Mouse (Mus musculus) urinary bladder, postnatal 14 days (tissue): ENCODE measurements at regions not wholly inside any gene's neighbourhood (a gene's known extent, or its start where the extent isn't known, plus 50 kb on each side); places are given as distances from the start of the nearest gene placed in this dataset.

Source experiments
- DNase-seq: peaks from one replicate; pipeline ENCODE4 v3.0.0; 2021; ENCODE audit warnings: low spot score

GRCm38 (mm10) chr3:147041201-147041600 is 189.0 kb downstream of the Ttll7 start:
- no peak for DNase-seq

GRCm38 (mm10) chr3:147042911-147043310 is 190.7 kb downstream of the Ttll7 start:
- no peak for DNase-seq

- peak; percentile 37 for DNase-seq
These were observed 194.5 kb downstream of the Ttll7 start for GRCm38 (mm10) chr3:147046634-147047033.

- no peak for DNase-seq
These were observed 202.1 kb downstream of the Ttll7 start for GRCm38 (mm10) chr3:147054157-147054838.

- no peak for DNase-seq
These were observed 205.7 kb downstream of the Ttll7 start for GRCm38 (mm10) chr3:147057874-147058273.

- DNase-seq, result no peak
These were observed 208.5 kb downstream of the Ttll7 start for GRCm38 (mm10) chr3:147060659-147061058.

GRCm38 (mm10) chr3:147062451-147062850 is 210.3 kb downstream of the Ttll7 start:
- peak; percentile 16 for DNase-seq

- peak; percentile 30 for DNase-seq
These were observed 211.6 kb downstream of the Ttll7 start for GRCm38 (mm10) chr3:147063578-147064442.

GRCm38 (mm10) chr3:147064443-147064868 is 212.3 kb downstream of the Ttll7 start:
- no peak for DNase-seq

GRCm38 (mm10) chr3:147070972-147071371 is 218.8 kb downstream of the Ttll7 start:
- DNase-seq, result no peak

GRCm38 (mm10) chr3:147080197-147080596 is 228.0 kb downstream of the Ttll7 start:
- no peak for DNase-seq

GRCm38 (mm10) chr3:147080768-147081448 is 228.7 kb downstream of the Ttll7 start:
- no peak for DNase-seq

GRCm38 (mm10) chr3:147081763-147082162 is 229.6 kb downstream of the Ttll7 start:
- no peak for DNase-seq

GRCm38 (mm10) chr3:147082255-147082943 is 230.2 kb downstream of the Ttll7 start:
- DNase-seq, result no peak

- DNase-seq, result no peak
These were observed 231.2 kb downstream of the Ttll7 start for GRCm38 (mm10) chr3:147083374-147083773.

- DNase-seq, result no peak
These were observed 231.7 kb downstream of the Ttll7 start for GRCm38 (mm10) chr3:147083823-147084222.

- DNase-seq, result no peak
These were observed 232.5 kb downstream of the Ttll7 start for GRCm38 (mm10) chr3:147084624-147085189.

- DNase-seq, result no peak
These were observed 236.0 kb downstream of the Ttll7 start for GRCm38 (mm10) chr3:147088171-147088570.

- no peak for DNase-seq
These were observed 237.5 kb downstream of the Ttll7 start for GRCm38 (mm10) chr3:147089716-147090115.

- DNase-seq, result no peak
These were observed 240.3 kb downstream of the Ttll7 start for GRCm38 (mm10) chr3:147092188-147093075.

- no peak for DNase-seq
These were observed 240.9 kb downstream of the Ttll7 start for GRCm38 (mm10) chr3:147093076-147093380.
